Mouse (Mus musculus) embryonic facial prominence, embryonic 13.5 days (tissue): Measurements from ENCODE around the gene Pkp2. TPM values are rescaled to one million over a fixed set of nuclear protein-coding genes. Genes with fewer than 3 reads are reported as not detected.
A peak's percentile ranks its signal among the peaks of the same experiment; 100 is the strongest.
"Not testable (repeated sequence)": the region's sequence is repeated elsewhere in the genome, so short reads cannot be mapped to it uniquely, and the experiment has no call there.

ENCODE experiments used
- ATAC-seq: fragments of 200-750 bp; cut with Nextera tagmentation; 2 replicates; pipeline ENCODE4 v1.8.0; 2017; ENCODE audit warnings: low read depth; ENCODE audit not compliant: insufficient number of reproducible peaks, insufficient read depth, low FRiP score, low TSS enrichment
- H3K27ac ChIP-seq: fragments of 300-500 bp; sonication (generic); 2 replicates; pipeline ENCODE4 v1.5.1; 2015; ENCODE audit warnings: moderate library complexity, mild to moderate bottlenecking, inconsistent platforms
- H3K27me3 ChIP-seq: fragments of 300-500 bp; sonication (generic); 2 replicates; pipeline ENCODE4 v1.6.1; 2015; ENCODE audit warnings: mild to moderate bottlenecking, inconsistent platforms
- H3K36me3 ChIP-seq: fragments of 300-500 bp; sonication (generic); 2 replicates; pipeline ENCODE4 v1.6.1; 2015; ENCODE audit warnings: mild to moderate bottlenecking, inconsistent platforms
- H3K4me1 ChIP-seq: fragments of 300-500 bp; sonication (generic); 2 replicates; pipeline ENCODE4 v1.6.1; 2015; ENCODE audit warnings: inconsistent platforms
- H3K4me2 ChIP-seq: fragments of 300-500 bp; sonication (generic); 2 replicates; pipeline ENCODE4 v1.6.1; 2015; ENCODE audit warnings: moderate library complexity, mild to moderate bottlenecking, inconsistent platforms
- H3K4me3 ChIP-seq: fragments of 300-500 bp; sonication (generic); 2 replicates; pipeline ENCODE4 v1.5.1; 2015; ENCODE audit warnings: mild to moderate bottlenecking, inconsistent platforms
- H3K9ac ChIP-seq: fragments of 300-500 bp; sonication (generic); 2 replicates; pipeline ENCODE4 v1.6.1; 2015; ENCODE audit warnings: mild to moderate bottlenecking, inconsistent platforms
- H3K9me3 ChIP-seq: fragments of 300-500 bp; sonication (generic); 2 replicates; pipeline ENCODE4 v1.6.1; 2016; ENCODE audit warnings: inconsistent platforms
- WGBS: fragments of 180-500 bp; shearing (Covaris S2); methylation state at CpG from one replicate; pipeline ENCODE4 v1.1.7; 2015; ENCODE audit warnings: mixed read lengths; 5-methylcytosine and 5-hydroxymethylcytosine counted together
- polyA plus RNA-seq: library from polyadenylated mRNA; unstranded; fragments of >200 nt; fragmentation: Nextera tagmentation; extraction: Ambion mirVana; gene quantifications from 2 replicates; pipeline ENCODE4 v1.2.1, GENCODE M21; 2015

Gene Pkp2
- polyA plus RNA-seq, 1 experiment from 2014 or later, result 2.3 TPM

GRCm38 (mm10) chr16:16230439-16230838 is 17.3 kb downstream of the Pkp2 start:
- no peak overlapping the region for H3K27ac ChIP-seq
- ATAC-seq, result no peak
- no peaks in the 10 kb centered on the region for H3K4me1 ChIP-seq
- 88% methylated on average over 5 of the region's 5 CpGs for WGBS
- H3K9ac ChIP-seq, result no peak overlapping the region
- H3K27me3 ChIP-seq, result no peaks in the 10 kb centered on the region
- no peaks in the 10 kb centered on the region for H3K36me3 ChIP-seq
- H3K4me2 ChIP-seq, result no peak overlapping the region
- no peaks in the 10 kb centered on the region for H3K9me3 ChIP-seq
- H3K4me3 ChIP-seq, result no peak overlapping the region

- no peaks in the 10 kb centered on the region for H3K27me3 ChIP-seq
- no peaks in the 10 kb centered on the region for H3K4me1 ChIP-seq
- H3K9me3 ChIP-seq, result no peaks in the 10 kb centered on the region
- H3K9ac ChIP-seq, result no peak overlapping the region
- no peak for ATAC-seq
- WGBS, result 80% methylated on average over 2 of the region's 2 CpGs
- no peak overlapping the region for H3K4me3 ChIP-seq
- no peak overlapping the region for H3K4me2 ChIP-seq
- H3K27ac ChIP-seq, result no peak overlapping the region
- no peaks in the 10 kb centered on the region for H3K36me3 ChIP-seq
These were observed 20.8 kb downstream of the Pkp2 start for GRCm38 (mm10) chr16:16233919-16234318.

- not testable (repeated sequence) for H3K4me1 ChIP-seq, H3K9ac ChIP-seq, H3K36me3 ChIP-seq, H3K4me2 ChIP-seq, H3K27ac ChIP-seq, ATAC-seq, H3K27me3 ChIP-seq, H3K4me3 ChIP-seq, H3K9me3 ChIP-seq
- WGBS, result 87% methylated on average over 9 of the region's 9 CpGs
These were observed 23.6 kb downstream of the Pkp2 start for GRCm38 (mm10) chr16:16236681-16237080.

- Histone ChIP-seq H3K36me3 (no peaks in the 10 kb centered on the region), H3K9ac (no peak overlapping the region), H3K4me2 (no peak overlapping the region), H3K4me1 (no peaks in the 10 kb centered on the region), H3K27me3 (no peaks in the 10 kb centered on the region), H3K27ac (no peak overlapping the region), H3K4me3 (no peak overlapping the region), H3K9me3 (no peaks in the 10 kb centered on the region)
- 85% methylated on average over 2 of the region's 2 CpGs for WGBS
- ATAC-seq, result no peak
These were observed 25.2 kb downstream of the Pkp2 start for GRCm38 (mm10) chr16:16238356-16238755.

- no peak overlapping the region for H3K4me2 ChIP-seq
- 51% methylated on average over 2 of the region's 2 CpGs for WGBS
- no peak overlapping the region for H3K9ac ChIP-seq
- peak overlapping the region; percentile 51; the same call in 1 of the 2 replicates for H3K27ac ChIP-seq
- no peaks in the 10 kb centered on the region for H3K36me3 ChIP-seq
- H3K27me3 ChIP-seq, result no peaks in the 10 kb centered on the region
- ATAC-seq, result no peak
- H3K4me3 ChIP-seq, result no peak overlapping the region
- no peaks in the 10 kb centered on the region for H3K9me3 ChIP-seq
- no peaks in the 10 kb centered on the region for H3K4me1 ChIP-seq
These were observed 31.6 kb downstream of the Pkp2 start for GRCm38 (mm10) chr16:16244711-16245110.

- WGBS, result 78% methylated on average over 2 of the region's 2 CpGs
- H3K4me3 ChIP-seq, result no peak overlapping the region
- no peaks in the 10 kb centered on the region for H3K36me3 ChIP-seq
These were observed 37.4 kb downstream of the Pkp2 start for GRCm38 (mm10) chr16:16250470-16250869.

GRCm38 (mm10) chr16:16253326-16254074 is 40.4 kb downstream of the Pkp2 start:
- H3K4me2 ChIP-seq, result no peak overlapping the region
- H3K9me3 ChIP-seq, result no peaks in the 10 kb centered on the region
- no peak overlapping the region for H3K4me3 ChIP-seq
- ATAC-seq, result no peak
- no peaks in the 10 kb centered on the region for H3K27me3 ChIP-seq
- WGBS, result 29% methylated on average over 4 of the region's 4 CpGs
- H3K4me1 ChIP-seq, result no peaks in the 10 kb centered on the region
- no peak overlapping the region for H3K9ac ChIP-seq
- H3K36me3 ChIP-seq, result no peaks in the 10 kb centered on the region
- H3K27ac ChIP-seq, result no peak overlapping the region

More at GRCm38 (mm10) chr16:16250470-16250869, 37.4 kb downstream of the Pkp2 start:
- Histone ChIP-seq H3K9me3 (no peaks in the 10 kb centered on the region), H3K27ac (no peak overlapping the region), H3K4me2 (no peak overlapping the region), H3K9ac (no peak overlapping the region), H3K4me1 (no peaks in the 10 kb centered on the region), H3K27me3 (no peaks in the 10 kb centered on the region)
- no peak for ATAC-seq

GRCm38 (mm10) chr16:16255217-16255616 is 42.1 kb downstream of the Pkp2 start:
- Histone ChIP-seq H3K4me3 (no peak overlapping the region), H3K27ac (no peak overlapping the region), H3K4me1 (no peaks in the 10 kb centered on the region), H3K27me3 (no peaks in the 10 kb centered on the region), H3K36me3 (no peaks in the 10 kb centered on the region), H3K9ac (no peak overlapping the region), H3K4me2 (no peak overlapping the region), H3K9me3 (no peaks in the 10 kb centered on the region)
- ATAC-seq, result no peak
- 69% methylated on average over 1 of the region's 1 CpGs for WGBS

- Histone ChIP-seq H3K36me3 (no peaks in the 10 kb centered on the region), H3K4me1 (no peaks in the 10 kb centered on the region), H3K9me3 (no peaks in the 10 kb centered on the region), H3K4me3 (no peak overlapping the region), H3K4me2 (no peak overlapping the region), H3K9ac (no peak overlapping the region), H3K27me3 (no peaks in the 10 kb centered on the region), H3K27ac (no peak overlapping the region)
- 81% methylated on average over 7 of the region's 7 CpGs for WGBS
- no peak for ATAC-seq
These were observed 42.8 kb downstream of the Pkp2 start for GRCm38 (mm10) chr16:16255874-16256273.

GRCm38 (mm10) chr16:16256672-16257071 is 43.6 kb downstream of the Pkp2 start:
- no peaks in the 10 kb centered on the region for H3K36me3 ChIP-seq
- H3K4me2 ChIP-seq, result no peak overlapping the region
- H3K9ac ChIP-seq, result no peak overlapping the region
- H3K4me3 ChIP-seq, result no peak overlapping the region
- no peak overlapping the region for H3K27ac ChIP-seq
- ATAC-seq, result no peak
- no peaks in the 10 kb centered on the region for H3K4me1 ChIP-seq
- 61% methylated on average over 1 of the region's 1 CpGs for WGBS
- no peaks in the 10 kb centered on the region for H3K27me3 ChIP-seq
- no peaks in the 10 kb centered on the region for H3K9me3 ChIP-seq

GRCm38 (mm10) chr16:16260882-16261281 is 47.8 kb downstream of the Pkp2 start:
- H3K27ac ChIP-seq, result no peak overlapping the region
- no peak for ATAC-seq
- no peaks in the 10 kb centered on the region for H3K9me3 ChIP-seq
- no peak overlapping the region for H3K4me2 ChIP-seq
- no peaks in the 10 kb centered on the region for H3K27me3 ChIP-seq
- no peak overlapping the region for H3K4me3 ChIP-seq
- H3K9ac ChIP-seq, result no peak overlapping the region
- WGBS, result 95% methylated on average over 5 of the region's 5 CpGs
- H3K4me1 ChIP-seq, result no peaks in the 10 kb centered on the region
- no peaks in the 10 kb centered on the region for H3K36me3 ChIP-seq

GRCm38 (mm10) chr16:16261481-16261880 is 48.4 kb downstream of the Pkp2 start:
- Histone ChIP-seq H3K27ac (no peak overlapping the region; the same call in 1 of the 2 replicates), H3K4me2 (no peak overlapping the region), H3K9me3 (no peaks in the 10 kb centered on the region), H3K9ac (no peak overlapping the region), H3K36me3 (no peaks in the 10 kb centered on the region), H3K27me3 (no peaks in the 10 kb centered on the region), H3K4me1 (no peaks in the 10 kb centered on the region), H3K4me3 (no peak overlapping the region)
- WGBS, result 83% methylated on average over 6 of the region's 6 CpGs
- no peak for ATAC-seq
